Mouse (Mus musculus) liver, embryonic 12.5 days (tissue): ENCODE measurements around the gene Olfr1131. TPM values are rescaled to one million over a fixed set of nuclear protein-coding genes. Genes with fewer than 3 reads are reported as not detected.
"Not testable (repeated sequence)": the region's sequence is repeated elsewhere in the genome, so short reads cannot be mapped to it uniquely, and the experiment has no call there.

Experiments used
- ATAC-seq: fragments of 200-750 bp; cut with Nextera tagmentation; 2 replicates; pipeline ENCODE4 v1.8.0; 2017; ENCODE audit warnings: moderate number of reproducible peaks, mild to moderate bottlenecking, moderate library complexity
- H3K27ac ChIP-seq: fragments of 300-500 bp; sonication (generic); 2 replicates; pipeline ENCODE4 v1.5.1; 2016; ENCODE audit warnings: mild to moderate bottlenecking
- H3K27me3 ChIP-seq: fragments of 300-500 bp; sonication (generic); replicated peaks from 2 replicates; pipeline ENCODE4 v1.6.1; 2016; ENCODE audit warnings: mild to moderate bottlenecking, moderate library complexity
- H3K36me3 ChIP-seq: fragments of 300-500 bp; sonication (generic); 2 replicates; pipeline ENCODE4 v1.6.1; 2016; ENCODE audit warnings: mild to moderate bottlenecking, moderate library complexity
- H3K4me1 ChIP-seq: fragments of 300-500 bp; sonication (generic); 2 replicates; pipeline ENCODE4 v1.6.1; 2016
- H3K4me2 ChIP-seq: fragments of 300-500 bp; sonication (generic); 2 replicates; pipeline ENCODE4 v1.6.1; 2016; ENCODE audit warnings: mild to moderate bottlenecking, moderate library complexity
- H3K4me3 ChIP-seq: fragments of 300-500 bp; sonication (generic); 2 replicates; pipeline ENCODE4 v1.5.1; 2016; ENCODE audit warnings: mild to moderate bottlenecking, moderate library complexity
- H3K9ac ChIP-seq: fragments of 300-500 bp; sonication (generic); 2 replicates; pipeline ENCODE4 v1.6.1; 2016; ENCODE audit warnings: mild to moderate bottlenecking, moderate library complexity
- H3K9me3 ChIP-seq: fragments of 300-500 bp; sonication (generic); replicated peaks from 2 replicates; pipeline ENCODE4 v1.6.1; 2016; ENCODE audit warnings: mild to moderate bottlenecking, moderate library complexity
- WGBS: fragments of 180-500 bp; shearing (Covaris S2); methylation state at CpG from one replicate; pipeline ENCODE4 v1.1.7; 2016; ENCODE audit not compliant: insufficient replicate concordance; 5-methylcytosine and 5-hydroxymethylcytosine counted together
- polyA plus RNA-seq: library from polyadenylated mRNA; unstranded; fragments of >200 nt; fragmentation: Nextera tagmentation; extraction: Ambion mirVana; gene quantifications from 2 replicates; pipeline ENCODE4 v1.2.1, GENCODE M21; 2016

Olfr1131 gene
- polyA plus RNA-seq, result not detected in 2 replicates

DNA sequence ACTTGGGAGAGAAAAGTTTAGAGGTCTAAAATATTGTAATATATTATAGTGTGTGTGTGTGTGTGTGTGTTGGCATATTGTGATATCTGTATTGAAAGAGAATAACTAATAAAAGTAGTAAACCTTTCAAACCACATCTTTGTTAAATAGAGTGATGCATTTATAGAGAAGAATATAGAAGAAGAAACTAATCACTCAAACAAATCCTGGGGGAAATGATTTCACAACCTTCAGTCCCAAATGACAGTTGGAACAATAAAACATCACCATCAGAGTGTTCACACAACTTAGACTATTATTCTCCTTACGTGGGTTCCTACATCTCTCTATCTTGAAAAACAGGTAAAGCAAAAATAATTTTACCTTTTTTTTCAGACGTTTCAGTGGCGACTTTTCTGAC, at the start of gene Olfr1131:
Gene Olfr1131, plus strand, starts transcription at position 301 of the 400 bp plus-strand sequence.
- Histone ChIP-seq H3K4me2 (no peak within 1 kb of the TSS), H3K27ac (no peak within 1 kb of the TSS), H3K36me3 (no peaks in the 10 kb centered on the region), H3K27me3 (no peaks in the 10 kb centered on the region), H3K4me1 (no peaks in the 10 kb centered on the region), H3K9ac (no peak within 1 kb of the TSS), H3K4me3 (no peak within 1 kb of the TSS), H3K9me3 (0 out of 2 replicates have a peak, but pooled peaks cover 2% of the 10 kb centered on the region)
- ATAC-seq, result no peak
- 49% methylated on average over 3 of the region's 3 CpGs for WGBS

DNA sequence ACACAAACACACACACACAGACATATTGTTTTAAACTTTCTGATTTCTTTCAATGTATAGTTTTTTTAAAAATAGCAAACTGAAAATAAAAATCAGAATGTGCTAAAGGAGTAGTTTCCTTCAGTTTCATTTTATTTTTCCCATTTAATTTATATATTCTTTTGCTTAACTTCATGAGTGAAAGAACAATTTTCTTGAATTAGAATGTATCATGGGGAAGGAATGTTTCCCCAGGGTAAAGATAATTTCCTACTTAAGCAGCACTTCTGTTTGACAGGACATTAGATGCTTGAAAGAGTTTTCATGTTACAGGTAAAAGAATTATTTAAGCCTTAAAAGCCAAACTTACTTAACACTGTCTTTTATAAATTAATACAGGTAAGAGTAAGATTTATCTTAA, 21.0 kb upstream of the Olfr1131 start, which contains the start of gene Olfr1130:
Gene Olfr1130, plus strand, starts transcription at position 301 of the 400 bp plus-strand sequence.
- H3K9ac ChIP-seq, result not testable (repeated sequence)

DNA sequence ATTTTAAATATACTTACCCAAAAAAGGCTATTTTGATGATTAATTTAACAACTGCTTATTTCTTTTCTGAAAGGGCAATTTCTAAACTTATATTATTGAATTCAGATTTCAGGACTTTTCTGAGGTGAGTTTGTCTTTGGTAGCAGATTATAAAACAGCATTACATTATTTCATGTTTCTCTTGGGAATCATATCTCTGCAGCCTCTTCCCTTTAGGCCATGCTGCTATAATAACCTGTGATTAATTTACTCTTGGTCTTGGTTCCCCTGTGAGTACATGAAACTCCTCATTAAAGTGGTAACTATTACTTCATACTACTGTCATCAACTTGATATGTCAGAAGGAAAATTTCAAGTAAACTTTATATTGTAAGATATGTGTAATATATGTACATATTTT, 10.5 kb downstream of the Olfr1131 start, which contains the start of gene Olfr1132:
Gene Olfr1132, minus strand, starts transcription at position 101 of the 400 bp plus-strand sequence.
- no peak for ATAC-seq
- no peaks in the 10 kb centered on the region for H3K4me1 ChIP-seq
- no peak within 1 kb of the TSS for H3K9ac ChIP-seq
- no peaks in the 10 kb centered on the region for H3K36me3 ChIP-seq
- no peak within 1 kb of the TSS for H3K27ac ChIP-seq
- H3K4me2 ChIP-seq, result no peak within 1 kb of the TSS
- no peaks in the 10 kb centered on the region; the same call in 1 of the 2 replicates for H3K9me3 ChIP-seq
- H3K4me3 ChIP-seq, result no peak within 1 kb of the TSS
- H3K27me3 ChIP-seq, result no peaks in the 10 kb centered on the region

More for the DNA sequence above, 21.0 kb upstream of the Olfr1131 start, which contains the start of gene Olfr1130:
- not testable (repeated sequence) for H3K36me3 ChIP-seq, H3K27ac ChIP-seq, H3K9me3 ChIP-seq, ATAC-seq, H3K4me1 ChIP-seq, H3K4me3 ChIP-seq, H3K4me2 ChIP-seq, H3K27me3 ChIP-seq

GRCm38 (mm10) chr2:87642441-87642840, 15.5 kb downstream of the Olfr1131 start:
- H3K9me3 ChIP-seq, result no peaks in the 10 kb centered on the region
- no peak overlapping the region for H3K9ac ChIP-seq
- H3K36me3 ChIP-seq, result no peaks in the 10 kb centered on the region
- ATAC-seq, result no peak
- H3K4me1 ChIP-seq, result no peaks in the 10 kb centered on the region
- H3K27ac ChIP-seq, result no peak overlapping the region
- no peak overlapping the region for H3K4me3 ChIP-seq
- H3K4me2 ChIP-seq, result no peak overlapping the region
- no peaks in the 10 kb centered on the region for H3K27me3 ChIP-seq

GRCm38 (mm10) chr2:87647274-87647673, 20.4 kb downstream of the Olfr1131 start, which contains the start of gene Olfr1133:
Olfr1133 (minus strand) TSS chr2:87647374.
- H3K9me3 ChIP-seq, result no peaks in the 10 kb centered on the region

DNA sequence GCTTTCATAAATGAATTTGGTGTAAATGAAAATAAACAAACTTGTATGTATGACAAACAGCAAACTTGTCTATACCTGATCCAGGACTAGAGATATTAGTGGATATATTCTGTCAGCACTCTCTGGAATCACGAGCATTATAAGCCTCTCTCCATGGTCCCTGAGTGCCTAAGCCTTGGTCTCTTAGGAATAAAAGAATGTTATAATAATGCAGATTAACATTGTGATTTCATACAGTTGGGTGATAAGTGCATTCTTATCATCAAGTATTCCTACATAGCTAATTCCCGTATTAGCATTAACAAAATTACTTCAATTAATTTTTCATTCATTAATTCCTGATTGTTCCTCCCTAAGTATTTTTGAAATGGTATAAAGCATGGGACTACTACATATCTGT, 31.5 kb downstream of the Olfr1131 start, which contains the start of gene Olfr1134:
Gene Olfr1134, minus strand, starts transcription at position 101 of the 400 bp plus-strand sequence.
- Histone ChIP-seq H3K9ac (no peak within 1 kb of the TSS), H3K9me3 (no peaks in the 10 kb centered on the region), H3K4me1 (no peaks in the 10 kb centered on the region), H3K27ac (no peak within 1 kb of the TSS), H3K27me3 (no peaks in the 10 kb centered on the region), H3K36me3 (no peaks in the 10 kb centered on the region), H3K4me3 (no peak within 1 kb of the TSS), H3K4me2 (no peak within 1 kb of the TSS)
- no peak for ATAC-seq
- 65% methylated on average over 2 of the region's 2 CpGs for WGBS

More at GRCm38 (mm10) chr2:87647274-87647673, 20.4 kb downstream of the Olfr1131 start, which contains the start of gene Olfr1133:
- no peaks in the 10 kb centered on the region for H3K27me3 ChIP-seq
- no peak within 1 kb of the TSS for H3K4me2 ChIP-seq
- no peaks in the 10 kb centered on the region for H3K36me3 ChIP-seq
- H3K4me1 ChIP-seq, result no peaks in the 10 kb centered on the region
- no peak for ATAC-seq
- H3K4me3 ChIP-seq, result no peak within 1 kb of the TSS
- H3K27ac ChIP-seq, result no peak within 1 kb of the TSS
- H3K9ac ChIP-seq, result no peak within 1 kb of the TSS

DNA sequence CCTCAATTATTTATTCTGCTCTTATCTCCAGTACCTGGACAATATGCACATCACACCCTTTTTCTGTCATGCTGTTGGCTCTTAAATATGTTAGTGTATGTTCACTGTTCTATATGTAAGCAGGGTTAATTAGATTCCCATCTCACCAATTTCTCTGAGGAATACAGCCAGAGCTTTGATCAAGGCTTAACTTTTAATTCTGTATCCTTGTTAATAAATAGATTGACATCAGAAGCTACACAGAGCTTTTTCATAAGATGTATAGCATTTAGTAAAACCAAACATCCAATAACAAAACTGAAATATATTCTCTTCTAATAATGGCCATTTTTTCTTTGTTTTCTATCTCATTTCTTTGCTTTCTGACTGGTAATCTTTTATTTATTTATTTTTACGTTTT, 46.7 kb downstream of the Olfr1131 start, which contains the start of gene Olfr1135:
Gene Olfr1135, minus strand, starts transcription at position 101 of the 400 bp plus-strand sequence.
- Histone ChIP-seq H3K27me3 (no peaks in the 10 kb centered on the region), H3K4me3 (no peak within 1 kb of the TSS), H3K9me3 (no peaks in the 10 kb centered on the region), H3K4me2 (no peak within 1 kb of the TSS), H3K4me1 (no peaks in the 10 kb centered on the region), H3K9ac (no peak within 1 kb of the TSS), H3K36me3 (no peaks in the 10 kb centered on the region), H3K27ac (no peak within 1 kb of the TSS)
- 10% methylated on average over 1 of the region's 1 CpGs for WGBS
- no peak for ATAC-seq

Other genes starting within 250 kb of the Olfr1131 start
- gene Olfr1122, start 241.3 kb upstream of the Olfr1131 start, polyA plus RNA-seq, result not detected in 2 replicates
- gene Olfr1123, start 210.5 kb upstream of the Olfr1131 start, polyA plus RNA-seq, result not detected in 2 replicates
- 0.05 TPM in 1 of 2 replicates, not detected in the other for gene Olfr1124, start 196.8 kb upstream of the Olfr1131 start, polyA plus RNA-seq
- not detected in 2 replicates for gene Olfr1126, start 173.1 kb upstream of the Olfr1131 start, polyA plus RNA-seq
- gene Pramel7, start 130.0 kb upstream of the Olfr1131 start, polyA plus RNA-seq, result not detected in 2 replicates
- gene Pramel6, start 120.5 kb upstream of the Olfr1131 start, polyA plus RNA-seq, result not detected in 2 replicates
- not detected in 2 replicates for gene Olfr153, start 95.3 kb upstream of the Olfr1131 start, polyA plus RNA-seq
- gene Olfr1128, start 81.6 kb upstream of the Olfr1131 start, polyA plus RNA-seq, result not detected in 2 replicates
- gene Olfr1129, start 53.2 kb upstream of the Olfr1131 start, polyA plus RNA-seq, result not detected in 2 replicates
- gene Olfr1130, start 20.9 kb upstream of the Olfr1131 start, polyA plus RNA-seq, result not detected in 2 replicates
- not detected in 2 replicates for gene Olfr1132, start 10.4 kb downstream of the Olfr1131 start, polyA plus RNA-seq
- not detected in 2 replicates for gene Olfr1133, start 20.3 kb downstream of the Olfr1131 start, polyA plus RNA-seq
- gene Olfr1134, start 31.4 kb downstream of the Olfr1131 start, polyA plus RNA-seq, result not detected in 2 replicates
- not detected in 2 replicates for gene Olfr1135, start 46.6 kb downstream of the Olfr1131 start, polyA plus RNA-seq
- gene Olfr1136, start 66.8 kb downstream of the Olfr1131 start, polyA plus RNA-seq, result not detected in 2 replicates
- not detected in 2 replicates for gene Olfr1137, start 86.1 kb downstream of the Olfr1131 start, polyA plus RNA-seq
- not detected in 2 replicates for gene Olfr1138, start 112.9 kb downstream of the Olfr1131 start, polyA plus RNA-seq
- gene Olfr1140, start 116.6 kb downstream of the Olfr1131 start, polyA plus RNA-seq, result not detected in 2 replicates
- not detected in 2 replicates for gene Olfr1141, start 126.9 kb downstream of the Olfr1131 start, polyA plus RNA-seq
- not detected in 2 replicates for gene Olfr152, start 152.4 kb downstream of the Olfr1131 start, polyA plus RNA-seq
- gene Olfr1143, start 173.5 kb downstream of the Olfr1131 start, polyA plus RNA-seq, result not detected in 2 replicates
- gene Olfr1145, start 182.7 kb downstream of the Olfr1131 start, polyA plus RNA-seq, result not detected in 2 replicates
- not detected in 2 replicates for gene Olfr1148, start 203.4 kb downstream of the Olfr1131 start, polyA plus RNA-seq
- gene Olfr1150-ps1, start 216.9 kb downstream of the Olfr1131 start, polyA plus RNA-seq, result not detected in 2 replicates
- not detected in 2 replicates for gene Olfr1151, start 228.8 kb downstream of the Olfr1131 start, polyA plus RNA-seq
- gene Olfr1152, start 239.4 kb downstream of the Olfr1131 start, polyA plus RNA-seq, result not detected in 2 replicates